Mouse (Mus musculus): ENCODE results near the gene Rem2.

- TF ChIP-seq CTCF (IDR thresholded peaks at IDR 0.05; ENCODE audit: extremely low read depth, insufficient read depth, insufficient read length, insufficient replicate concordance) (no peak), POLR2A (IDR thresholded peaks at IDR 0.05; ENCODE audit: low read depth, low read length) (no peak)
These were observed 3.2 kb upstream of the Rem2 start for GRCm38 (mm10) chr14:54472671-54473070.
